7 mouse cellular contexts compared by ENCODE assay signal in the genomic region with DNA sequence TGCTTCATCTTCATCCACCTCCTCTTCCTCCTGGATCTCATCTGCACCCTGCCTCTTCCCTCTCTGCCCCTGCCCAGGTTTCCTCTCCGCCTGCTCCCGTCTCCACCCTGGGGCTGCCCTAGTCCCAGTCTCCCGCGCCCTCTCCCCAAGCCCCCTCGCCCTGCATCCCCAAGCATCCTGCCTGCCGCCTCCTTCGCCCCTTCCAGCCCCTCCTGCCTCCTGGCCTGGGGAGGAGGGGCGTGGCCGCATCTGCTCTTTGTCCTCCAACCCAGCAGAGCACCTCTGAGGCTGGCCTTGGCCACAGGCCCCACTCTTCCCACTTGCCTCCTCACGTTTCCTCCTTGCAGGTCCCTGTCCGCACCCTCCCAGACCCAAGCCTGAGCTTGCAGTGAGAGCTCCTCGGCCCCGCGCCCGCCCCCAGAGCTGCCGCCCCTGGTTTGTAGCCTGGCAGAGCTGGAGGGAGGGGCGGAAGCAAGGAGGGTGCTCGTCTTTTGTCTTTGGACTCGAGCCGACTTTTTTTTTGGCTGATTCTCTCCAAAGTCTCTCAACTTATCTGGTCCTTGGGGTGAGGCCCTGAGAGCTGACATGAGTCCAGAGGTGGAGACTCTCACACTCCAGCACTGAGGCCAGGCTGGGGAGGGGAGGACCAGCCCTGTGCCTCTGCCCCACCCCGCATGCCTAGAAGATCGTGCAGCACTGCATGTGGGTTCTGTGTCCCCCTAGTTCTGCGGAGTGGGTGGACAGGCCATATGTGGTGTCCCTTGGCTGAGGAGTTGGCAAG. TPM values are rescaled to one million over a fixed set of nuclear protein-coding genes. Genes with fewer than 3 reads are reported as not detected.
DNase-seq lines count a peak whose midpoint lies in the region; ATAC-seq and TF ChIP-seq lines count a peak whose summit lies in the region.

No protein-coding gene starts in this region.

- peak overlapping the region; percentile 33 for H3K9ac ChIP-seq in MEL (ENCODE audit: control insufficient read depth, low read depth, low read length, poor library complexity, severe bottlenecking)
- H3K9ac ChIP-seq in forebrain, embryonic 13.5 days = peak overlapping the region; percentile 62
- peak overlapping the region; percentile 43 for H3K9ac ChIP-seq in limb, embryonic 11.5 days (ENCODE audit: low read length)
- H3K9ac ChIP-seq in midbrain, embryonic 16.5 days (ENCODE audit: low read depth, low read length) = peak overlapping the region; percentile 56

- H3K4me3 ChIP-seq in MEL (ENCODE audit: control insufficient read depth in 1 of 2, insufficient read depth in 1 of 2, low read depth in 2 of 2, low read length in 2 of 2) = peak overlapping the region; percentile 41 to 48
- peak overlapping the region; percentile 30 for H3K4me3 ChIP-seq in forebrain, embryonic 13.5 days
- peak overlapping the region; percentile 15; the same call in 1 of the 2 replicates for H3K4me3 ChIP-seq in limb, embryonic 11.5 days (ENCODE audit: low read depth, low read length)
- no peak overlapping the region for H3K4me3 ChIP-seq in midbrain, embryonic 16.5 days (ENCODE audit: low read depth, low read length)

- no peak for TF ChIP-seq CTCF in MEL (IDR thresholded peaks at IDR 0.05 in 2 of 3, conservative IDR thresholded peaks at IDR 0.05 in 1 of 3; ENCODE audit: control insufficient read depth in 1 of 3, insufficient read depth in 1 of 3, low read depth in 2 of 3, low read length in 3 of 3, poor library complexity in 1 of 3, severe bottlenecking in 1 of 3)

- H3K4me2 ChIP-seq in forebrain, embryonic 13.5 days = peak overlapping the region; percentile 65
- peak overlapping the region; percentile 64 for H3K4me2 ChIP-seq in limb, embryonic 11.5 days (ENCODE audit: low read depth, severe bottlenecking)
- H3K4me2 ChIP-seq in midbrain, embryonic 16.5 days (ENCODE audit: low read length) = peak overlapping the region; percentile 43; the same call in 1 of the 2 replicates

- intact Hi-C loops in heart, postnatal 25 days (cut with DNase I) = loop anchor here (5.0 kb wide), 1 partner anchor 180 kb away; no protein-coding TSS in a partner anchor

- H3K9me3 ChIP-seq in MEL (replicated peaks; ENCODE audit: insufficient read depth, low read length) = no peaks in the 10 kb centered on the region
- no peaks in the 10 kb centered on the region for H3K9me3 ChIP-seq in forebrain, embryonic 13.5 days (replicated peaks)
- H3K9me3 ChIP-seq in limb, embryonic 11.5 days (ENCODE audit: control insufficient read depth, low read length) = no peaks in the 10 kb centered on the region
- H3K9me3 ChIP-seq in midbrain, embryonic 16.5 days (replicated peaks; ENCODE audit: control insufficient read depth, low read length, poor library complexity, severe bottlenecking) = no peaks in the 10 kb centered on the region

- peaks cover 0 to 7% of the 10 kb centered on the region in 2 experiments; a peak in 2 of 4 replicates for H3K36me3 ChIP-seq in MEL (ENCODE audit: control insufficient read depth in 1 of 2, insufficient read depth in 2 of 2, low read length in 2 of 2)
- H3K36me3 ChIP-seq in forebrain, embryonic 13.5 days (ENCODE audit: poor library complexity, severe bottlenecking) = peaks cover 42% of the 10 kb centered on the region
- H3K36me3 ChIP-seq in limb, embryonic 11.5 days (ENCODE audit: control insufficient read depth, insufficient read depth, low read length) = no peaks in the 10 kb centered on the region
- H3K36me3 ChIP-seq in midbrain, embryonic 16.5 days (ENCODE audit: control insufficient read depth, insufficient read depth, low read length) = peaks cover 12% of the 10 kb centered on the region

- TF ChIP-seq RAD21 in MEL (IDR thresholded peaks at IDR 0.05; ENCODE audit: low read depth, low read length) = no peak

- TF ChIP-seq POLR2A in MEL (IDR thresholded peaks at IDR 0.05; ENCODE audit: control insufficient read depth in 1 of 2, insufficient read depth in 1 of 2, low read depth in 1 of 2, low read length in 2 of 2, poor library complexity in 1 of 2) = peak in 1 of 2 experiments; percentile 50; a peak in 1 of 4 replicates

- H3K27me3 ChIP-seq in MEL (ENCODE audit: control insufficient read depth in 1 of 2, insufficient read depth in 2 of 2, low read length in 2 of 2) = no peaks in the 10 kb centered on the region
- H3K27me3 ChIP-seq in forebrain, embryonic 13.5 days = no peaks in the 10 kb centered on the region
- no peaks in the 10 kb centered on the region for H3K27me3 ChIP-seq in limb, embryonic 11.5 days (ENCODE audit: control insufficient read depth, insufficient read depth, low read length)
- H3K27me3 ChIP-seq in midbrain, embryonic 16.5 days (ENCODE audit: control insufficient read depth, insufficient read depth, low read depth, low read length) = no peaks in the 10 kb centered on the region

- peak; percentile 89 for DNase-seq in MEL (ENCODE audit: low read depth, low spot score)
- peak; percentile 86 for DNase-seq in adrenal gland, postnatal 14 days
- DNase-seq in heart, postnatal 25 days (ENCODE audit: low spot score) = peak; percentile 59
- peak; percentile 51 for DNase-seq in limb, embryonic 11.5 days (ENCODE audit: low spot score)
- peak; percentile 75 for DNase-seq in urinary bladder, postnatal 4 days (ENCODE audit: low spot score in 2 of 2)

- peak; percentile 33 for ATAC-seq in forebrain, embryonic 13.5 days
- ATAC-seq in limb, embryonic 11.5 days (ENCODE audit: insufficient number of reproducible peaks, low FRiP score, low TSS enrichment, low read depth) = no peak
- no peak for ATAC-seq in midbrain, embryonic 16.5 days

- 0 out of 4 replicates have a peak, but pooled peaks of 1 of the 2 experiments have one; percentile 31 for TF ChIP-seq EP300 in MEL (IDR thresholded peaks at IDR 0.05; ENCODE audit: low read depth in 1 of 2, low read length in 2 of 2)

- peak overlapping the region; percentile 60 for H3K27ac ChIP-seq in MEL (ENCODE audit: control insufficient read depth, low read depth, low read length)
- H3K27ac ChIP-seq in forebrain, embryonic 13.5 days = peak overlapping the region; percentile 75
- H3K27ac ChIP-seq in limb, embryonic 11.5 days (replicated peaks; ENCODE audit: low read depth, low read length) = no peak overlapping the region; the same call in 1 of the 2 replicates
- 0 out of 2 replicates have a peak overlapping the region, but pooled peaks have one; percentile 52 for H3K27ac ChIP-seq in midbrain, embryonic 16.5 days (ENCODE audit: low read length)

- H3K4me1 ChIP-seq in MEL (ENCODE audit: control insufficient read depth in 1 of 2, insufficient read depth in 2 of 2, low read length in 2 of 2) = peaks cover 13 to 21% of the 10 kb centered on the region in 2 experiments
- H3K4me1 ChIP-seq in forebrain, embryonic 13.5 days = peaks cover 48% of the 10 kb centered on the region
- H3K4me1 ChIP-seq in limb, embryonic 11.5 days (ENCODE audit: control insufficient read depth, insufficient read depth, low read length) = peaks cover 19% of the 10 kb centered on the region
- H3K4me1 ChIP-seq in midbrain, embryonic 16.5 days (ENCODE audit: control insufficient read depth, insufficient read depth, low read length) = peaks cover 15% of the 10 kb centered on the region

- H3K79me2 ChIP-seq in MEL (ENCODE audit: control insufficient read depth, insufficient read depth, low read length, poor library complexity) = no peaks in the 10 kb centered on the region

- 12% methylated on average over 22 of the region's 23 CpGs for WGBS in forebrain, embryonic 13.5 days
- 21% methylated on average over 23 of the region's 23 CpGs for WGBS in limb, embryonic 11.5 days
- WGBS in midbrain, embryonic 16.5 days = 16% methylated on average over 23 of the region's 23 CpGs

RNA-seq across cellular contexts. Expression of a gene that starts 9.1 kb away (rescaled TPM):
- total RNA-seq in MEL (2012; rRNA removed) = not detected in 2 replicates
- not detected for polyA plus RNA-seq in MEL (2012; ENCODE audit: insufficient read depth in 1 of 2, insufficient read length in 2 of 2, low read depth in 1 of 2, low replicate concordance in 2 of 2, missing spikeins in 1 of 2)
- 83.4 and 88.8 TPM in 2 replicates for total RNA-seq in adrenal gland, postnatal 14 days (2021)
- 84.6 and 104 TPM in 2 replicates for polyA plus RNA-seq in forebrain, embryonic 13.5 days (2015; fragmentation: Nextera tagmentation; extraction: Ambion mirVana)
- 10 to 100 TPM; 35.4 to 37.3 TPM for total RNA-seq in heart, postnatal 25 days (2021)
- 37.9 and 43.4 TPM in 2 replicates for polyA plus RNA-seq in limb, embryonic 11.5 days (2014; fragmentation: Nextera tagmentation; extraction: Ambion mirVana)
- polyA plus RNA-seq in midbrain, embryonic 16.5 days (2015; fragmentation: Nextera tagmentation; extraction: Ambion mirVana) = 152 and 156 TPM in 2 replicates

RNA-seq across cellular contexts. Expression of a gene that starts 31.0 kb away (rescaled TPM):
- total RNA-seq in MEL (2012; rRNA removed) = 0.12 and 0.33 TPM in 2 replicates
- under 1 TPM in 1 of 2 experiments, not detected in 1; 0.11 TPM for polyA plus RNA-seq in MEL (2012; ENCODE audit: insufficient read depth in 1 of 2, insufficient read length in 2 of 2, low read depth in 1 of 2, low replicate concordance in 2 of 2, missing spikeins in 1 of 2)
- 2.9 and 37.6 TPM in 2 replicates for total RNA-seq in adrenal gland, postnatal 14 days (2021)
- polyA plus RNA-seq in forebrain, embryonic 13.5 days (2015; fragmentation: Nextera tagmentation; extraction: Ambion mirVana) = 0.49 TPM in 1 of 2 replicates, not detected in the other
- not detected for total RNA-seq in heart, postnatal 25 days (2021)
- 0.27 TPM in 1 of 2 replicates, not detected in the other for polyA plus RNA-seq in limb, embryonic 11.5 days (2014; fragmentation: Nextera tagmentation; extraction: Ambion mirVana)
- 0.09 and 0.31 TPM in 2 replicates for polyA plus RNA-seq in midbrain, embryonic 16.5 days (2015; fragmentation: Nextera tagmentation; extraction: Ambion mirVana)

RNA-seq across cellular contexts. Expression of a gene that starts 31.2 kb away (rescaled TPM):
- 38.6 and 38.7 TPM in 2 replicates for total RNA-seq in MEL (2012; rRNA removed)
- polyA plus RNA-seq in MEL (2012; ENCODE audit: insufficient read depth in 1 of 2, insufficient read length in 2 of 2, low read depth in 1 of 2, low replicate concordance in 2 of 2, missing spikeins in 1 of 2) = 10 to 100 TPM in 1 of 2 experiments, not detected in 1; 86.7 TPM
- 43.6 and 57.0 TPM in 2 replicates for total RNA-seq in adrenal gland, postnatal 14 days (2021)
- polyA plus RNA-seq in forebrain, embryonic 13.5 days (2015; fragmentation: Nextera tagmentation; extraction: Ambion mirVana) = 2.3 and 3.0 TPM in 2 replicates
- total RNA-seq in heart, postnatal 25 days (2021) = 10 to 100 TPM; 39.1 to 39.6 TPM
- polyA plus RNA-seq in limb, embryonic 11.5 days (2014; fragmentation: Nextera tagmentation; extraction: Ambion mirVana) = 1.7 and 2.3 TPM in 2 replicates
- 3.6 and 4.3 TPM in 2 replicates for polyA plus RNA-seq in midbrain, embryonic 16.5 days (2015; fragmentation: Nextera tagmentation; extraction: Ambion mirVana)

RNA-seq across cellular contexts. Expression of a gene that starts 31.7 kb away (rescaled TPM):
- total RNA-seq in MEL (2012; rRNA removed) = 34.8 and 36.3 TPM in 2 replicates
- polyA plus RNA-seq in MEL (2012; ENCODE audit: insufficient read depth in 1 of 2, insufficient read length in 2 of 2, low read depth in 1 of 2, low replicate concordance in 2 of 2, missing spikeins in 1 of 2) = 10 to 100 TPM in 1 of 2 experiments, not detected in 1; 29.5 TPM
- total RNA-seq in adrenal gland, postnatal 14 days (2021) = 167 and 212 TPM in 2 replicates
- polyA plus RNA-seq in forebrain, embryonic 13.5 days (2015; fragmentation: Nextera tagmentation; extraction: Ambion mirVana) = 12.0 and 15.9 TPM in 2 replicates
- total RNA-seq in heart, postnatal 25 days (2021) = 10 to 100 TPM; 16.5 to 21.1 TPM
- polyA plus RNA-seq in limb, embryonic 11.5 days (2014; fragmentation: Nextera tagmentation; extraction: Ambion mirVana) = 7.7 and 7.8 TPM in 2 replicates
- 15.3 and 22.8 TPM in 2 replicates for polyA plus RNA-seq in midbrain, embryonic 16.5 days (2015; fragmentation: Nextera tagmentation; extraction: Ambion mirVana)

RNA-seq across cellular contexts. Expression of a gene that starts 41.7 kb away (rescaled TPM):
- total RNA-seq in MEL (2012; rRNA removed) = 4.1 and 4.7 TPM in 2 replicates
- polyA plus RNA-seq in MEL (2012; ENCODE audit: insufficient read depth in 1 of 2, insufficient read length in 2 of 2, low read depth in 1 of 2, low replicate concordance in 2 of 2, missing spikeins in 1 of 2) = 1 to 10 TPM in 1 of 2 experiments, not detected in 1; 4.3 TPM
- not detected in 2 replicates for total RNA-seq in adrenal gland, postnatal 14 days (2021)
- not detected in 2 replicates for polyA plus RNA-seq in forebrain, embryonic 13.5 days (2015; fragmentation: Nextera tagmentation; extraction: Ambion mirVana)
- total RNA-seq in heart, postnatal 25 days (2021) = not detected
- not detected in 2 replicates for polyA plus RNA-seq in limb, embryonic 11.5 days (2014; fragmentation: Nextera tagmentation; extraction: Ambion mirVana)
- polyA plus RNA-seq in midbrain, embryonic 16.5 days (2015; fragmentation: Nextera tagmentation; extraction: Ambion mirVana) = not detected in 2 replicates

Comparison
In these comparisons a context has a peak if more than half of its experiments do, and no peak if none do; other contexts are left out.
1. RNA of a gene that starts 9.1 kb away (polyA plus RNA-seq): 152 to 156 TPM in midbrain, embryonic 16.5 days, 84.6 to 104 TPM in forebrain, embryonic 13.5 days and 37.9 to 43.4 TPM in limb, embryonic 11.5 days; not detected in MEL; every median in the first group is over 10 times any median in the second.
2. Peak in every context shown above with its lines, with median percentiles within 50 percentile points of each other: DNase-seq, H3K9ac ChIP-seq and H3K4me2 ChIP-seq.